Mouse (Mus musculus) embryonic fibroblast, embryonic 13.5 days (primary cell): ENCODE measurements at regions not wholly inside any gene's neighbourhood (a gene's known extent, or its start where the extent isn't known, plus 50 kb on each side); places are given as distances from the start of the nearest gene placed in this dataset.
A peak's percentile ranks its signal among the peaks of the same experiment; 100 is the strongest.

Source experiments
- H3K27ac ChIP-seq: 2 replicates; pipeline ENCODE4 v1.5.1; 2012; ENCODE audit warnings: low read length, control low read depth, inconsistent platforms; ENCODE audit not compliant: insufficient read depth
- H3K4me1 ChIP-seq: 2 replicates; pipeline ENCODE4 v1.6.1; 2011; ENCODE audit warnings: low read length; ENCODE audit not compliant: control insufficient read depth, insufficient read depth
- H3K4me3 ChIP-seq: 2 replicates; pipeline ENCODE4 v1.5.1; 2011; ENCODE audit warnings: mild to moderate bottlenecking, control low read depth, low read length; ENCODE audit not compliant: insufficient read depth
- CTCF ChIP-seq: IDR thresholded peaks from 2 replicates; pipeline ENCODE4 v1.5.1; 2011; ENCODE audit warnings: mild to moderate bottlenecking, control low read depth, low read length, moderate library complexity, borderline replicate concordance; ENCODE audit not compliant: insufficient read depth
- POLR2A ChIP-seq: IDR thresholded peaks from 2 replicates; pipeline ENCODE4 v1.6.1; 2011; ENCODE audit warnings: low read depth, mild to moderate bottlenecking, control low read depth, low read length, moderate library complexity

DNA sequence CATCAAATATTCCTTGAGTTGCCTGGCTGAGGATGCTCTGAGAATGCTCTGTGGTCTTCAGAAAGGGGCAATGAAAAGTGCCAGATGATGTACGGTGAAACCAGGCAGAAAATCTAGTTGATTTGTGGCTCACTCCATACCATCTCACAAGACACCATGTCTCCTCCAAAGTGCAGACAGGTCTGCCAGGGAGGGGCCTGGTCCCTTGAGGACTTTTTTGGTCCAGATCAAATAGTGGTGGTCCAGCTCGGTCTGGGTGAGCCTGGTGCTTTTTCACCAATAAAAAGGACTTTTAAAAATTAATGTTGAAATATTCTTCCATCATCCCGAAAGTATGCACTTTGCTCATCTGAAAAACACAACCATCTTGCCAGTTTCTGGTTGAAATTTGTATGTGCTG lies 224.2 kb downstream of the Cog6 start:
- Histone ChIP-seq H3K4me3 (no peak overlapping the region), H3K4me1 (no peaks in the 10 kb centered on the region; the same call in none of the 2 replicates), H3K27ac (peak overlapping the region; percentile 54)
- TF ChIP-seq POLR2A (no peak), CTCF (no peak)

DNA sequence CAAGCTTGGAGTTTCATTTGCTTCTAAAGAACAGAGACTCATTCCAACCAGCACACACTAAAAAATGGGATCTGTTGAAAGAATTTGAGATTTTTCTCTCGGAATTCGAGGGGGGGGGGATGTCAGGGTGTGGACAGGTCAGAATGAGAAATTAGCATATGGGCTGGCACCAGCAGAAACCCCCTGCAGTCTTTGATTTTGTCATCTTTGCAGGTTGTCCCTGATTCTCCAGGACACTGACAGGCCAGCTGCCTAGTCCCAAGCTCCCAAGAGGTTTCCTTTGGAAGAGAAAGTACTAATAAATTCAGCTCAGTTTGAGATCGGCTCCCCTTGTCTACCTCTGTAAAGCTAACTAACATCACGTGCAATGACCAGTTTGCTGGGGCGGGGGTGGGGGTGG lies 224.9 kb downstream of the Cog6 start:
- Histone ChIP-seq H3K4me1 (no peaks in the 10 kb centered on the region; the same call in none of the 2 replicates), H3K4me3 (no peak overlapping the region), H3K27ac (no peak overlapping the region)
- TF ChIP-seq POLR2A (no peak), CTCF (no peak)

DNA sequence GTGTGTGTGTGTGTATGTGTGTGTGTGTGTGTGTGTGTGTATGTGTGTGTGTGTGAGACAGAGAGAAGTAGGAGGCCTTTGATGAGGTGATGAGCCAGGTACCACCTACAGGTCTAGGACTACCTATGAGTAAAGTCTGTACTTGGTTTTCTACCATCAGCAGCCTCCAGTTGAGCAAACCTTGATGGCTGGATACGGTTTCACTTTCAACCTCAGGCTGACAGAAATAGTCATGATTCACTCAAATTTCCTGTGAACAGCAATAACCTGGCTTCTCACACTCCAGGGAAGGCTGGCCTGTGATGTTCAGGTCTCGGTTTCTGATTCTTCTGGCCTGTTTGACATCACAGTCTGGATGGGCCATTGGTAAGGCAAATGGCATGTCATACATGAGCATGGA lies 226.1 kb downstream of the Cog6 start:
- no peak overlapping the region for H3K27ac ChIP-seq
- TF ChIP-seq CTCF, result no peak
- no peak for TF ChIP-seq POLR2A
- H3K4me3 ChIP-seq, result no peak overlapping the region
- H3K4me1 ChIP-seq, result no peaks in the 10 kb centered on the region; the same call in none of the 2 replicates

DNA sequence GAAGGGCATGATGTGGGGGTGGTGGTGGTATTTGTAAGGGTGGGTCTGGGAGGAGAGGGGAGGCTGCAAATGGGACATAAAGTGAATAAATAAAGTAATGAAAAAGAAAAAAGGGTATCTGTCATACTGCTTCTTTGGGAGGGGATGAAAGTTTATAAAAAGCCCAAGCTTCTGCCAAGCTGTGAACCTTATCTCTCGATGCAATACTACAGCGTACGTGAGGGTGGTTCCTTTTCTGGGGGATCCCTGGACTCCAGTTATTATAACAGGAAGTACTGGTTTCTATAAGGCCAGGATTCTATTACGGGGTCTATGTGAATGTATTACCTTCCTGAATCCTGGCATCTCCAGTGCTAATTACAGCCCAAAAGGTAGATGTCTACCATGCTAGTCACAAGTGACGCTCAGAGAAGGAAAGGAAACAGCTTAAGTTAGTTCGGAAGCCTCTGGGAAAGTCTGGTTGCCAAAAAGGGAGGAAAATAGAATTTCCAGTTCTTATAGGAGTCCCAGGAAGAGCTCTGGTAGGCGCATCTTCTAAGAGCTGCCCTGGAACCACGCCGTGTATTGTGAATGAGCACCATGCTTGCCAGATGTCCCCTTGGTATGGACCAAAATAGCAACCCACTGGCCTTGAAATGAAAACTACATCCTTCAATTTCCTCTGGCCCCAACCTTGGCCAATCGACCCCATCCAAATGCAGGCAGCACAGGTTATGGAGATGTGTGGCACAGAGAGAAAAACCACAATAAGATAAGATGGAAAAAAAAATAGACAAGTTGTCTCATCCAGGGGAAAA lies 228.9 kb downstream of the Cog6 start:
- Histone ChIP-seq H3K4me3 (no peak overlapping the region), H3K27ac (no peak overlapping the region), H3K4me1 (no peaks in the 10 kb centered on the region; the same call in none of the 2 replicates)
- TF ChIP-seq POLR2A (no peak), CTCF (no peak)

DNA sequence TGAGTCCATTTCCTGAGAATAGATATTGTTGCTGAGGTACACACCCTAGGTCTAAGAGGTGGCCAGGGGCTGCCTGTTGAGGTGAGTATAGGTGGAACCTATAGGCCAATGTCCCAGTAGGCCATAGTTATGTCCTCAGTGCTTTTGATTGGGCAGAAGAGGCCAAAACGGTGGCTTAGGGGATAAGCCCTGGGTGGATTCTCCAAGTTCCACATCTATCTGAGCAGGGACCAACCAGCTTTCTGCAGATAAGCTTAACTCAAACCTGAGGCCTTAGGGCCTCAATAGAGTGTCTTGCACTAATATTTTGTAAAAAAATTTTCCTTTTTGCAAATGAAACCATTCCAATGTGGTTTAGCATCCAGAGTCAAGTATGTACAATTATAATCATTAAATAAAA lies 231.4 kb downstream of the Cog6 start:
- Histone ChIP-seq H3K27ac (no peak overlapping the region), H3K4me3 (no peak overlapping the region), H3K4me1 (no peaks in the 10 kb centered on the region)
- TF ChIP-seq POLR2A, result no peak
- no peak for TF ChIP-seq CTCF

DNA sequence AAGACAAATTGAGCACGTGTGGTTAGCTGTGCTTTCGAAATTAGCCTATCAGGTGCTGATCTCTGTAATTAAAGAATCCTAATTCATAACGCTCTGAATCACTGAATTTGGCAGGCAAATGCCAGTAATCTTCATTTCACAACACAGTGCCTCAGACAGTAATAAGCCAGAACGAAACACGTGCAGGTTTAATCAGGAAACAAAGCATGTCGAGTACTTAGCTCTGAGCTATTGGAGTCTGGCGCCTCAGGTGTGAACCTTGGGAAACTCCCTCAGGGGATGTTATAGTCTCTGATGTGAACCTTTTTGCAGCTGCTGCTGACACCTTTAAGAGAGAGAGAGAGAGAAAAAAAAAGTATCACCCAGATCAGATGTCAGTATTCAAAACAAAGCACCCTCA lies 232.6 kb downstream of the Cog6 start:
- no peak overlapping the region for H3K27ac ChIP-seq
- no peak for TF ChIP-seq CTCF
- no peak for TF ChIP-seq POLR2A
- H3K4me1 ChIP-seq, result no peaks in the 10 kb centered on the region
- no peak overlapping the region for H3K4me3 ChIP-seq

DNA sequence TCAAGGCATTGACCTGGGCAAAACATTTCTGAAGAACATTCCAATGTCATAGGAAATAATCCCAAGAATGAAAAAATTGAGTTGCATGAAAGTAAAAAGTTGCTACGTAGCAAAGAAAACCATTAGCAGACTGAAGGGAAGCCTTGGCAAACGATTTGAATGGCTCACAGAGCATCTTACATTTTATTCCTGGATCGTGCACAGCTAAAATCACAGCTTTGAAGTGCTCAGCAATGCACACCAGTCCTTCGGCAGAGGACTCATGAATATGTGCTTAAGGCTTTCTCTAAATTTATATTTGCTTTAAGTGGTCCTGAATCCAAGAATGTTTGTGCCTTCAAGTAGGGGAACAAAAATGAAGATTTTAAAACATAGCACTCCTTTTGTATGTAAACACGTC lies 234.5 kb downstream of the Cog6 start:
- Histone ChIP-seq H3K27ac (no peak overlapping the region), H3K4me3 (no peak overlapping the region), H3K4me1 (no peaks in the 10 kb centered on the region)
- TF ChIP-seq CTCF, result no peak
- no peak for TF ChIP-seq POLR2A

DNA sequence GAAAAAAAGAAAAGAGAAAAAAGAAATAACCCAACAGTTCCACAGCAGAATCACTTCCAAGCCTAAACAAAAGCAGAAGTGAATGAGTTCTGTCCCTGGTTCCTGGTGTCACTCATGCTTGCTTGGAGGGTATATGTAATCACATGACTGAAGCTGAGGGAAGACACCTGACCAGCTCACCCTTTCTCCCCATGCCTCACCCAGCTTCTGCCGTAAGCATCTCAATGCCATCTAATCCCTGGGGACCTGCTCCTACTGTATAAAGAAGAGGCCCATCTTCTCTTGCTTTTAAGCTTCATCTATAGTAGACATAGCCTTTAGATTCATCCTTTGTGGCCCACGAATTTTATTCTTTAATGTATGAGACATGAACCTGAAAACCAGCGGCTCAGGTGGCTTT lies 235.5 kb downstream of the Cog6 start:
- no peaks in the 10 kb centered on the region for H3K4me1 ChIP-seq
- no peak for TF ChIP-seq POLR2A
- no peak for TF ChIP-seq CTCF
- H3K4me3 ChIP-seq, result no peak overlapping the region
- H3K27ac ChIP-seq, result no peak overlapping the region

DNA sequence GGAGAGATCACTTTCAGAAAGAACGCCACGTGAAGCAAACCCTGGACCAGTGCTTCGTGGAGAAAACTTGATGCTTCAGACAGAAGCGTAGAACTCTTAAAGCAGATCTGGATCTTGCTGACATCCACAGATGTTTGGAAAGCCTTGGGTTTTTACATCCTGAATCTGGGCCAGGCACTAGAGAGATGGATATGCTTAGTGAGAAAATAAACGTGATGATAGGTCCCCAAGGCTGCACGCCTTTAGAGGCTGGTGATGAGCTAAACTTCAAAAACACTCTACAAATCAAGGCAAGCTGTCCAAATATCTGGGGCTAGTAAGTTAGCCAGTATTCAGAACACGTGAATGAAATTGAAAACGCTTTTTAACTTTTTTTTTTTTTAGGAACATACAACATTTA lies 236.7 kb downstream of the Cog6 start:
- Histone ChIP-seq H3K27ac (no peak overlapping the region), H3K4me1 (no peaks in the 10 kb centered on the region), H3K4me3 (no peak overlapping the region)
- TF ChIP-seq CTCF (no peak), POLR2A (no peak)

DNA sequence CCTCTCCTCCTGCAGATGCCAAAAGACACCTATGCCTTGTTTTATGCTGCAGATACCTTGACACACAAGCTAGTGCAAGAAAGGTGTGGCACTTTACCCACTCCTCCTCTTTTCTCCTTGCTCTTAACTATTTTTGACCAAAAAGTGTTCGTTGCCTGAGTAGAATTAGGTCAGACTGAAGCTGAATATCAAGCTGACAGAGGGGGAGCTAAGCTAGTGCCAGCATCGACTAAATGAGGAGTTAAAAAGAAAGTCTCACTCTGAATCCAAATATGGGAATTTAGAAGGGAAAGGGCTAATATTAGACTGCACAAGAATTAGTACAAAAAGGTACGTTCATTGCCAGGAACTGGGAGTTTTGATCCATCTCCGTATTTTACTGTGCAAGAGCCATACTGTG lies 241.2 kb downstream of the Cog6 start:
- TF ChIP-seq POLR2A (no peak), CTCF (no peak)
- Histone ChIP-seq H3K27ac (no peak overlapping the region), H3K4me1 (no peaks in the 10 kb centered on the region), H3K4me3 (no peak overlapping the region)
